Mouse (Mus musculus): Measurements from ENCODE around the gene Irx6.

Irx6 gene

GRCm38 (mm10) chr8:92723320-92723719 lies 49.2 kb downstream of the Irx6 start:
- DNase-seq: no peak

- no peak for DNase-seq
Observed at GRCm38 (mm10) chr8:92723947-92724346, 49.9 kb downstream of the Irx6 start.

DNA sequence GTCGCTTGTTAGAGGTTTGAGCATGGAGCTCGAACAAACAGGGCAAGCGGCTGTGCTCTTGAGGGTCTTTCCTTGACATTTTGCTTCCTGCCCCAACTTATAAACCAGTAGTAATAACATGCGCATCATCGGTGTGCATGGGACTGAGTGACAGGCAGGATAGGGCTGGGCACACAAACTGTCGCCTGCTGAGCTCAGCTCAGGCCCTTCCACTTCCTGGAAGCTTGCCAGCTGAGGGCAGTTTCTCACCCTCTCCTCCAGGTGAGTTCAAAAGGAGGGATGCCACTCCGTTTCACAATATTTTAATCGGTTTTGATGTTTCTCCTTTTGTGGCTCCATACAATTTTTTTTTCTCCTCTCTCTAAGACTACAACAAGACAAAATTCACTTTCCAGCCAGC lies 50.3 kb downstream of the Irx6 start:
- DNase-seq: no peak
